Mouse (Mus musculus) embryonic facial prominence, embryonic 14.5 days (tissue): ENCODE measurements around the gene Smarcd3. TPM values are rescaled to one million over a fixed set of nuclear protein-coding genes. Genes with fewer than 3 reads are reported as not detected.

Experiments used
- ATAC-seq: fragments of 200-750 bp; cut with Nextera tagmentation; 2 replicates; pipeline ENCODE4 v1.8.0; 2017; ENCODE audit warnings: low read depth, moderate number of reproducible peaks, moderate TSS enrichment
- DNase-seq: peaks from one replicate; pipeline ENCODE4 v3.0.0-alpha.2; 2015; ENCODE audit warnings: low spot score
- H3K27ac ChIP-seq: fragments of 300-500 bp; sonication (generic); replicated peaks from 2 replicates; pipeline ENCODE4 v1.5.1; 2014; ENCODE audit warnings: low read depth, mild to moderate bottlenecking, low read length, moderate library complexity
- H3K27me3 ChIP-seq: fragments of 300-500 bp; sonication (generic); replicated peaks from 2 replicates; pipeline ENCODE4 v1.6.1; 2014; ENCODE audit warnings: low read length; ENCODE audit not compliant: control insufficient read depth, insufficient read depth
- H3K36me3 ChIP-seq: fragments of 300-500 bp; sonication (generic); 2 replicates; pipeline ENCODE4 v1.6.1; 2014; ENCODE audit warnings: low read length, mixed read lengths; ENCODE audit not compliant: control insufficient read depth, insufficient read depth
- H3K4me1 ChIP-seq: fragments of 300-500 bp; sonication (generic); 2 replicates; pipeline ENCODE4 v1.6.1; 2014; ENCODE audit warnings: antibody characterized with exemption, low read length; ENCODE audit not compliant: control insufficient read depth, insufficient read depth
- H3K4me2 ChIP-seq: fragments of 300-500 bp; sonication (generic); 2 replicates; pipeline ENCODE4 v1.6.1; 2014; ENCODE audit warnings: low read depth, mild to moderate bottlenecking, low read length, moderate library complexity, mixed read lengths
- H3K4me3 ChIP-seq: fragments of 300-500 bp; sonication (generic); 2 replicates; pipeline ENCODE4 v1.5.1; 2014; ENCODE audit warnings: low read depth, mild to moderate bottlenecking, low read length
- H3K9ac ChIP-seq: fragments of 300-500 bp; sonication (generic); 2 replicates; pipeline ENCODE4 v1.6.1; 2014; ENCODE audit warnings: low read depth, mild to moderate bottlenecking, low read length, moderate library complexity, mixed read lengths
- H3K9me3 ChIP-seq: fragments of 300-500 bp; sonication (generic); 2 replicates; pipeline ENCODE4 v1.6.1; 2016; ENCODE audit warnings: low read length; ENCODE audit not compliant: control insufficient read depth
- whole genome bisulfite sequencing: fragments of 180-500 bp; shearing (Covaris S2); extraction: QIAGEN DNeasy Blood & Tissue Kit; methylation state at CpG from one replicate; pipeline ENCODE4 v1.1.7; 2014; 5-methylcytosine and 5-hydroxymethylcytosine counted together
- polyA plus RNA-seq: library from polyadenylated mRNA; unstranded; fragments of >200 nt; fragmentation: Nextera tagmentation; extraction: Ambion mirVana; gene quantifications from 2 replicates; pipeline ENCODE4 v1.2.1, GENCODE M21; 2014

Gene Smarcd3
- polyA plus RNA-seq = 48.9 and 54.7 TPM in 2 replicates

GRCm38 (mm10) chr5:24623986-24624821 lies at the start of gene Smarcd3:
Gene Smarcd3 (minus strand): TSS chr5:24624411.
- Histone ChIP-seq H3K36me3 (no peaks in the 10 kb centered on the region), H3K4me1 (peaks cover 12% of the 10 kb centered on the region; the same call in 1 of the 2 replicates)
- 4% methylated on average over 33 of the region's 37 CpGs for WGBS

GRCm38 (mm10) chr5:24661457-24661856 lies 37.2 kb upstream of the Smarcd3 start:
- WGBS = 78% methylated on average over 6 of the region's 6 CpGs
- ATAC-seq = no peak

More at GRCm38 (mm10) chr5:24623986-24624821, at the start of gene Smarcd3:
- Histone ChIP-seq H3K4me3 (peak within 1 kb of the TSS; percentile 51), H3K27me3 (no peaks in the 10 kb centered on the region; the same call in 1 of the 2 replicates), H3K9ac (peak within 1 kb of the TSS; percentile 72), H3K4me2 (peak within 1 kb of the TSS; percentile 85), H3K27ac (no peak within 1 kb of the TSS), H3K9me3 (no peaks in the 10 kb centered on the region)
- peak; percentile 82 for DNase-seq
- peak; percentile 88 for ATAC-seq

GRCm38 (mm10) chr5:24659708-24660423 lies 35.7 kb upstream of the Smarcd3 start:
- H3K4me2 ChIP-seq = no peak overlapping the region
- H3K36me3 ChIP-seq = no peaks in the 10 kb centered on the region
- no peak for DNase-seq
- no peak overlapping the region for H3K4me3 ChIP-seq
- ATAC-seq = no peak
- H3K27me3 ChIP-seq = no peaks in the 10 kb centered on the region
- peaks cover 3% of the 10 kb centered on the region; the same call in 1 of the 2 replicates for H3K9me3 ChIP-seq
- 73% methylated on average over 3 of the region's 4 CpGs for WGBS
- H3K4me1 ChIP-seq = no peaks in the 10 kb centered on the region
- H3K27ac ChIP-seq = no peak overlapping the region
- no peak overlapping the region for H3K9ac ChIP-seq

More at GRCm38 (mm10) chr5:24661457-24661856, 37.2 kb upstream of the Smarcd3 start:
- DNase-seq = no peak
- peaks cover 3% of the 10 kb centered on the region; the same call in 1 of the 2 replicates for H3K9me3 ChIP-seq
- no peak overlapping the region for H3K27ac ChIP-seq
- no peaks in the 10 kb centered on the region for H3K27me3 ChIP-seq
- no peaks in the 10 kb centered on the region for H3K36me3 ChIP-seq
- no peaks in the 10 kb centered on the region for H3K4me1 ChIP-seq
- no peak overlapping the region for H3K4me2 ChIP-seq
- H3K9ac ChIP-seq = no peak overlapping the region
- H3K4me3 ChIP-seq = no peak overlapping the region

GRCm38 (mm10) chr5:24657113-24657512 lies 32.9 kb upstream of the Smarcd3 start:
- Histone ChIP-seq H3K27me3 (no peaks in the 10 kb centered on the region), H3K27ac (no peak overlapping the region), H3K4me2 (no peak overlapping the region), H3K9ac (no peak overlapping the region), H3K9me3 (no peaks in the 10 kb centered on the region), H3K4me1 (no peaks in the 10 kb centered on the region), H3K36me3 (no peaks in the 10 kb centered on the region), H3K4me3 (no peak overlapping the region)
- WGBS = 35% methylated on average over 2 of the region's 2 CpGs
- DNase-seq = peak; percentile 30
- ATAC-seq = no peak

DNA sequence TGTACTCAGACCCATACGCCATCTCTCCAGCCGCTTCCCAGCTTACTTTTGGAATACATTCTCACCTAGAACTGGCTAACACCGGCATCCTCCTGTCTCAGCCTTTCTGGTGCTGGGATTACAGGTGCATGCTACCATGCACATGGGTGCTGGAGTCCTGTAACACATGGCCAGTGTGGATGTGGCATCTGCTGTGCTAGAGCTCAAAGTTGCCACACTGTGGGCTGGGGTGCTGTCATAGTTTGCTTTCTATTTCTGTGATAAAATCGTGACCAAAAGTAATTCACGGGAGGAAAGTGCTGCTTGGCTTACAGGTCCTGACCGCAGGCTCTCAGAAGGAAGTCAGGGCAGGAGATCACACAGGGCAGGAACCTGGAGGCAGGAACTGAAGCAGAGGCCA lies 30.3 kb upstream of the Smarcd3 start:
- Histone ChIP-seq H3K9me3 (no peaks in the 10 kb centered on the region), H3K4me1 (no peaks in the 10 kb centered on the region), H3K27me3 (no peaks in the 10 kb centered on the region), H3K36me3 (no peaks in the 10 kb centered on the region), H3K4me3 (no peak overlapping the region), H3K27ac (no peak overlapping the region), H3K9ac (no peak overlapping the region), H3K4me2 (no peak overlapping the region)
- DNase-seq = no peak
- WGBS = 86% methylated on average over 6 of the region's 6 CpGs
- no peak for ATAC-seq

DNA sequence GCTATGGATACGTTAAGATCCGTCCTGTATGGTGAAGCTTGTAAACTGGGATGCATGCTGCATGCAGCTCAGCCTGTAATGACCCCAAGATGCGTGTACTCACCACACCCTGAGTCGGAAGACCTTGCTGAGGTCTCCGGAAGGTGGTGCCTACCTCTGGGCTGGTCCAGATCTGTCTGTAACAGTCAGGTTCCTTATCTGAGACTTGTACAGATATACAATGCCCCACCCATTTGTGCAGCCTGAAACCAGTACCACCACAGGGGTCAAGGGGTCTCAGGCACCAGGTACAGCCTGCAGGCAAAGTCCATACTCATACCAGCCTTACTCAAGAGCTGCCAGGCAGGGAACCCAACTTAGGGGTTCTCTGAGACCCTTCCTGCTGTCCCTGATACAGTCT lies 28.6 kb upstream of the Smarcd3 start:
- no peaks in the 10 kb centered on the region for H3K9me3 ChIP-seq
- H3K4me1 ChIP-seq = no peaks in the 10 kb centered on the region
- H3K4me2 ChIP-seq = no peak overlapping the region
- 83% methylated on average over 5 of the region's 5 CpGs for WGBS
- H3K27me3 ChIP-seq = no peaks in the 10 kb centered on the region
- H3K9ac ChIP-seq = no peak overlapping the region
- ATAC-seq (no peak), DNase-seq (no peak)
- H3K36me3 ChIP-seq = no peaks in the 10 kb centered on the region
- H3K4me3 ChIP-seq = no peak overlapping the region
- no peak overlapping the region for H3K27ac ChIP-seq

GRCm38 (mm10) chr5:24651768-24652752 lies 27.8 kb upstream of the Smarcd3 start:
- Histone ChIP-seq H3K4me2 (no peak overlapping the region), H3K9ac (0 out of 2 replicates have a peak overlapping the region, but pooled peaks have one; percentile 35), H3K27me3 (no peaks in the 10 kb centered on the region), H3K4me1 (no peaks in the 10 kb centered on the region), H3K27ac (no peak overlapping the region), H3K4me3 (no peak overlapping the region), H3K36me3 (no peaks in the 10 kb centered on the region), H3K9me3 (no peaks in the 10 kb centered on the region)
- peak; percentile 82 for DNase-seq
- peak; percentile 82 for ATAC-seq
- 30% methylated on average over 25 of the region's 25 CpGs for WGBS

GRCm38 (mm10) chr5:24651356-24651755 lies 27.1 kb upstream of the Smarcd3 start:
- H3K9me3 ChIP-seq = no peaks in the 10 kb centered on the region
- H3K9ac ChIP-seq = 0 out of 2 replicates have a peak overlapping the region, but pooled peaks have one; percentile 20
- H3K27me3 ChIP-seq = no peaks in the 10 kb centered on the region
- ATAC-seq (no peak), DNase-seq (no peak)
- H3K4me2 ChIP-seq = no peak overlapping the region
- no peaks in the 10 kb centered on the region for H3K36me3 ChIP-seq
- no peak overlapping the region for H3K4me3 ChIP-seq
- H3K27ac ChIP-seq = no peak overlapping the region
- WGBS = 81% methylated on average over 6 of the region's 6 CpGs
- no peaks in the 10 kb centered on the region for H3K4me1 ChIP-seq
